Mouse (Mus musculus): ENCODE results near the gene P4ha1. TPM values are rescaled to one million over a fixed set of nuclear protein-coding genes. Genes with fewer than 3 reads are reported as not detected.

P4ha1 gene
- polyA plus RNA-seq, 1 experiment from 2014 or later = 27.9 TPM

DNA sequence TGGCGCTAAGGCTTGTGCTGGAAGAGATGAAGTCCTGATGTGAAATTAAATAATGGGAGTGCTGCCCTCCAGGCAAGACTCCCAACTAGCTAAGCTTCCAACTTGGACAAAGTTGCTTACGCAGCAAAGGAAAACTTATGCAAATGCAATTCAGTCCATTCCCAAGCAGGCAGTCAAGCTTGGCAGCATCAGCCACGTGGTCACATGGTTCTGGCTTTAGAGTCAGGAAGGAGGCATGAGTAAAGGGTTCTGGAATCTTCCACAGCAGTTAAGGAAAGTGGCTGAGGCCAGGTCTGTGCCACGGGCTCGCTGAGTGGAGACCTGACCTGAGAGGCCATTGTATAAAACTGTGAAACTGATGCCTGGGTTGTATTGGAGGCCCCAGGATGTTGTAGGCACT is 37.6 kb upstream of the P4ha1 start:
- no peak overlapping the region for H3K9ac ChIP-seq (ENCODE audit: low read depth, low read length)
- H3K27me3 ChIP-seq (ENCODE audit: insufficient read depth, low read length) = no peaks in the 10 kb centered on the region
- no peak overlapping the region for H3K4me3 ChIP-seq (replicated peaks; ENCODE audit: low read depth, low read length)
- 43% methylated on average over 5 of the region's 5 CpGs for WGBS
- DNase-seq (ENCODE audit: low spot score) (peak; percentile 66), ATAC-seq (replicated peaks; ENCODE audit: low FRiP score, low read depth) (peak; percentile 82)
- no peak overlapping the region for H3K4me2 ChIP-seq (ENCODE audit: low read length)
- H3K27ac ChIP-seq = peak overlapping the region; percentile 38; the same call in 1 of the 2 replicates
- H3K4me1 ChIP-seq (replicated peaks; ENCODE audit: insufficient read depth, low read length) = no peaks in the 10 kb centered on the region
- no peaks in the 10 kb centered on the region for H3K9me3 ChIP-seq (replicated peaks; ENCODE audit: low read length)
- TF ChIP-seq CTCF (IDR thresholded peaks at IDR 0.05; ENCODE audit: low read depth) = no peak
- no peaks in the 10 kb centered on the region for H3K36me3 ChIP-seq (ENCODE audit: insufficient read depth, low read length)

DNA sequence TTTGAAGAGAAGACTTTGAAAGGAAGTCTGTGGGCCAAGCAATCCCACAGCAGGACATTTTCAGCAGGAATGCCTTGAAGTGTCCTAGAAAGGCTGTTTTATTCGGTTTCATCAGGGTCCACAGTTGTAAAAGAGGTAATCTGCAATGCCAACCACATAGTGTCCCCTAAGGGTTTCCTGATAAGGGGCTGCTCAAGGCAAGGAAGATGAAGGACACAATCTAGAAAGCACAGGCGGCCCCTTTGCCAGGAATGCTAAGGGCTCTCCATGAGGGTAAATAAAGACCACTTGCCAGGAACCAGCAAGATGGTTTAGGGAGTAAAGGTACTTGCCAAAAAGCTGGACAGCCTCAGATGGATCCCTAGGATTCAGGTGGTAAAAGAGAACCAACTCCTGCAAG is 35.8 kb upstream of the P4ha1 start:
- no peak overlapping the region for H3K27ac ChIP-seq
- no peak overlapping the region for H3K4me3 ChIP-seq (replicated peaks; ENCODE audit: low read depth, low read length)
- H3K4me1 ChIP-seq (replicated peaks; ENCODE audit: insufficient read depth, low read length) = no peaks in the 10 kb centered on the region
- no peak overlapping the region for H3K4me2 ChIP-seq (ENCODE audit: low read length)
- H3K36me3 ChIP-seq (ENCODE audit: insufficient read depth, low read length) = no peaks in the 10 kb centered on the region
- no peaks in the 10 kb centered on the region for H3K27me3 ChIP-seq (ENCODE audit: insufficient read depth, low read length)
- TF ChIP-seq CTCF (IDR thresholded peaks at IDR 0.05; ENCODE audit: low read depth) = no peak
- DNase-seq (ENCODE audit: low spot score) = no peak
- no peaks in the 10 kb centered on the region for H3K9me3 ChIP-seq (replicated peaks; ENCODE audit: low read length)
- WGBS = 57% methylated on average over 2 of the region's 2 CpGs
- no peak for ATAC-seq (replicated peaks; ENCODE audit: low FRiP score, low read depth)
- no peak overlapping the region for H3K9ac ChIP-seq (ENCODE audit: low read depth, low read length)

DNA sequence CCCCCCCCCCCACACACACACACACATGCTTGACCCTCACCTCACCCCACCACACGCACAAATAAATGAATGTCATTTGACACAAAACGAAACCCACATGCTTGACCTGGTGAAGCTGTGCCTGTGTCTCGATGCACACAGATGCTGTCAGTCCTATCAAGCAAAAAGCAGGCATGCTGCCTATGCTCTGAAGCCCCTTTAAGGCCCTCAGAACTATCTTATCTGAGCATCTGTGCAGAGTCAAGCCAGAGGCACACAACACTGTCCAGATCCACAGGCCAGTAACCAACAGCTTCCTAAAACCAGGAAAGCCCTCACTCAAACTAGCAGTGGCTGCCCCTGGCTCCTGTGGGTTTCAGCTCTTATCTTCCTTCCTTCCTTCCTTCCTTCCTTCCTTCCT is 35.4 kb upstream of the P4ha1 start:
- H3K27me3 ChIP-seq (ENCODE audit: insufficient read depth, low read length) = no peaks in the 10 kb centered on the region
- H3K4me1 ChIP-seq (replicated peaks; ENCODE audit: insufficient read depth, low read length) = no peaks in the 10 kb centered on the region
- H3K4me3 ChIP-seq (replicated peaks; ENCODE audit: low read depth, low read length) = no peak overlapping the region
- ATAC-seq (replicated peaks; ENCODE audit: low FRiP score, low read depth) (no peak), DNase-seq (ENCODE audit: low spot score) (no peak)
- WGBS = 30% methylated on average over 3 of the region's 3 CpGs
- no peaks in the 10 kb centered on the region for H3K9me3 ChIP-seq (replicated peaks; ENCODE audit: low read length)
- H3K36me3 ChIP-seq (ENCODE audit: insufficient read depth, low read length) = no peaks in the 10 kb centered on the region
- no peak overlapping the region for H3K4me2 ChIP-seq (ENCODE audit: low read length)
- no peak overlapping the region for H3K27ac ChIP-seq
- TF ChIP-seq CTCF (IDR thresholded peaks at IDR 0.05; ENCODE audit: low read depth) = no peak
- no peak overlapping the region for H3K9ac ChIP-seq (ENCODE audit: low read depth, low read length)

DNA sequence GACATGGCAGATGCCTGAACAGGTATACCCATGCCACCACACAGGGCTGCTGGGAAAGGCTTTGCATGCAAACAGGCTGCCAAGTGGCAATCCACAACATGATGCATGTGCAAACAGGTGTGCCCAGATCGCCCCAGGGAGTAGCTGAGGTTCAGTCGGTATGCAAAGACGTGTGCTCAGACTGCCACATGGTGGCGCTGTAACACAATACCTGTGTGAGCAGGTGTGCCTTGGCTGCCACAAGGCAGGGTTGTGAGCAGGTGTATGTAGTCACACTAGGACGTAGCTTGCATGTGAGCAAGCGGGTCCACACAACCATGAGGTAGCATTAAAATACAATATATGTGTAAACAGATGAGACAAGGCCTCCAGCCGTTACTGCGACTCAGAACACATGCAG is 34.0 kb upstream of the P4ha1 start:
- 56% methylated on average over 8 of the region's 8 CpGs for WGBS

GRCm38 (mm10) chr10:59291536-59291935 is 31.6 kb upstream of the P4ha1 start:
- ATAC-seq (replicated peaks; ENCODE audit: low FRiP score, low read depth) = no peak; the same call in 1 of the 2 replicates
- no peaks in the 10 kb centered on the region for H3K9me3 ChIP-seq (replicated peaks; ENCODE audit: low read length)
- no peak for DNase-seq (ENCODE audit: low spot score)
- H3K27me3 ChIP-seq (ENCODE audit: insufficient read depth, low read length) = no peaks in the 10 kb centered on the region
- H3K9ac ChIP-seq (ENCODE audit: low read depth, low read length) = no peak overlapping the region
- H3K4me2 ChIP-seq (ENCODE audit: low read length) = no peak overlapping the region
- H3K4me1 ChIP-seq (replicated peaks; ENCODE audit: insufficient read depth, low read length) = no peaks in the 10 kb centered on the region
- TF ChIP-seq CTCF (IDR thresholded peaks at IDR 0.05; ENCODE audit: low read depth) = no peak
- H3K27ac ChIP-seq = no peak overlapping the region
- no peak overlapping the region for H3K4me3 ChIP-seq (replicated peaks; ENCODE audit: low read depth, low read length)
- 55% methylated on average over 3 of the region's 3 CpGs for WGBS
- H3K36me3 ChIP-seq (ENCODE audit: insufficient read depth, low read length) = no peaks in the 10 kb centered on the region

More for the DNA sequence above, 34.0 kb upstream of the P4ha1 start:
- H3K4me2 ChIP-seq (ENCODE audit: low read length) = no peak overlapping the region
- no peak for DNase-seq (ENCODE audit: low spot score)
- no peaks in the 10 kb centered on the region for H3K36me3 ChIP-seq (ENCODE audit: insufficient read depth, low read length)
- no peak overlapping the region for H3K27ac ChIP-seq
- H3K27me3 ChIP-seq (ENCODE audit: insufficient read depth, low read length) = no peaks in the 10 kb centered on the region
- peak; percentile 65 for TF ChIP-seq CTCF (IDR thresholded peaks at IDR 0.05; ENCODE audit: low read depth)
- no peaks in the 10 kb centered on the region for H3K9me3 ChIP-seq (replicated peaks; ENCODE audit: low read length)
- H3K9ac ChIP-seq (ENCODE audit: low read depth, low read length) = no peak overlapping the region
- ATAC-seq (replicated peaks; ENCODE audit: low FRiP score, low read depth) = no peak
- H3K4me3 ChIP-seq (replicated peaks; ENCODE audit: low read depth, low read length) = no peak overlapping the region
- H3K4me1 ChIP-seq (replicated peaks; ENCODE audit: insufficient read depth, low read length) = no peaks in the 10 kb centered on the region

DNA sequence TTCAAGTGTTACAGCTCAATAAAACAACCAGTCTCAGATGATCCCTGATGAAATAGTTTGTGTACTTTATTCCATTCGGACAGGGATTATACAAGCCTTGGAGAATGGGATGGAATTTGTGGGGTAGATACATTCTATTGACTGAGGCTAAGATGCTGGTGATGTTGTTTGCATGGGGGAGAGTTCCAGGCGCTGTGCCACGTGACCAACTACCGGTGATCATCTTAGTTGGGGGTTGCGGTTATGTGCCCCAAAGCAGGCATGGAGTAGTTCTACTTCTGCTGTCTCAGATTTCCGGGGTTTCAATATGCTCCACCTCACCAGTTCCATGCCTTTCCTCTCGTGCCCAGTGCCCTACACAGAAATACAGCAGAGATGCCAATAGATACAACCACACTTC is 31.0 kb upstream of the P4ha1 start:
- H3K4me3 ChIP-seq (replicated peaks; ENCODE audit: low read depth, low read length) = no peak overlapping the region
- ATAC-seq (replicated peaks; ENCODE audit: low FRiP score, low read depth) = no peak
- H3K36me3 ChIP-seq (ENCODE audit: insufficient read depth, low read length) = no peaks in the 10 kb centered on the region
- H3K27me3 ChIP-seq (ENCODE audit: insufficient read depth, low read length) = no peaks in the 10 kb centered on the region
- no peaks in the 10 kb centered on the region for H3K9me3 ChIP-seq (replicated peaks; ENCODE audit: low read length)
- no peak overlapping the region for H3K9ac ChIP-seq (ENCODE audit: low read depth, low read length)
- no peak for DNase-seq (ENCODE audit: low spot score)
- 81% methylated on average over 7 of the region's 7 CpGs for WGBS
- H3K4me2 ChIP-seq (ENCODE audit: low read length) = no peak overlapping the region
- H3K4me1 ChIP-seq (replicated peaks; ENCODE audit: insufficient read depth, low read length) = no peaks in the 10 kb centered on the region
- no peak overlapping the region for H3K27ac ChIP-seq
- TF ChIP-seq CTCF (IDR thresholded peaks at IDR 0.05; ENCODE audit: low read depth) = no peak

DNA sequence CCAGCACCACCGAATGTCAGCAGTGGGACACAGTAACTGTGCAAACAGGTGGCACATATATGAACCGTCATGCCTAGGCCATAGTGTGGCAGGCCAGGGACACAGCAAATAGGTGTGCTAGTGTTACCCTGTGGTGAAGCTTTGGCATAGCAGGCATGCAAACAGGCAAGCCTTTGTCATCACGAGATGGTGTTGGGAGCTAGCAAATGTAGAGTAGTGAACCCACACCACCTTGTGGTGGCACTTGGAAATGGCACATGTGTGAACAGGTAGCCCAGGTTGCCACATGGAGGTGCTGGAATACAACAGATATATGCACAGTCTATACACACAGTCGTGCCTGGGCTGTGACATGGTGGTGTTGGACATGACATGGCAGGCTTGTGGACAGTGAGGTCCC is 30.5 kb upstream of the P4ha1 start:
- no peaks in the 10 kb centered on the region for H3K36me3 ChIP-seq (ENCODE audit: insufficient read depth, low read length)
- ATAC-seq (replicated peaks; ENCODE audit: low FRiP score, low read depth) (peak; percentile 50; the same call in 1 of the 2 replicates), DNase-seq (ENCODE audit: low spot score) (peak; percentile 85)
- no peak overlapping the region for H3K4me3 ChIP-seq (replicated peaks; ENCODE audit: low read depth, low read length)
- no peaks in the 10 kb centered on the region for H3K27me3 ChIP-seq (ENCODE audit: insufficient read depth, low read length)
- no peak overlapping the region for H3K4me2 ChIP-seq (ENCODE audit: low read length)
- peak; percentile 96 for TF ChIP-seq CTCF (IDR thresholded peaks at IDR 0.05; ENCODE audit: low read depth)
- H3K27ac ChIP-seq = no peak overlapping the region
- 28% methylated on average over 4 of the region's 4 CpGs for WGBS
- H3K9me3 ChIP-seq (replicated peaks; ENCODE audit: low read length) = no peaks in the 10 kb centered on the region
- H3K9ac ChIP-seq (ENCODE audit: low read depth, low read length) = no peak overlapping the region
- H3K4me1 ChIP-seq (replicated peaks; ENCODE audit: insufficient read depth, low read length) = no peaks in the 10 kb centered on the region
